Mouse (Mus musculus): ENCODE measurements around the gene Vmn2r25. TPM values are rescaled to one million over a fixed set of nuclear protein-coding genes. Genes with fewer than 3 reads are reported as not detected.
"Not testable (repeated sequence)": the region's sequence is repeated elsewhere in the genome, so short reads cannot be mapped to it uniquely, and the experiment has no call there.

The Vmn2r25 gene
- total RNA-seq (2021) = not detected
- long read RNA-seq, experiment 1 = 0 reads
- long read RNA-seq, experiment 2 = 0 reads

- not testable (repeated sequence) for DNase-seq
These were observed at the start of gene Vmn2r25 for GRCm38 (mm10) chr6:123853363-123853762. Vmn2r25 (minus strand) TSS chr6:123853463.

- DNase-seq = no peak
These were observed 33.3 kb downstream of the Vmn2r25 start for GRCm38 (mm10) chr6:123819951-123820350.

DNA sequence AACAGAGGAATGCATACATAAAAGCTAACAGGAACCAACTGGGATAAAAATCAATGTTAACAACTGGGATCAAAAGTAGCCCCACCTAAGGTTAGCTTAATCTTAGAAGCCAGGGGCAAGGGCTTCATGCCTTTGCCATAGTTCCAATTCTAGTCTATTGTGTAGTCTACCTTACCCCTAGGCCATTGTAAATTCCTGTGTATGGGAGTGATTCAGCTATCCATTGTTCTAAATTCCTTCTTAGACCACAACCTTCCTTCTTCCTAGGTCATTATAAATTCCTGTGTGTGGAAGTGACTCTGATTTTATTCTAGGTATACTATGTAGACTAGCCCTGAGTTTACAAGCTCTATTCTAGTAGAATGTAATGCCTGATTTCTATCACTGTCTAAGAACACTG, 43.0 kb downstream of the Vmn2r25 start:
- not testable (repeated sequence) for DNase-seq

- no peak for DNase-seq
These were observed 59.5 kb downstream of the Vmn2r25 start for GRCm38 (mm10) chr6:123793746-123794145.

DNA sequence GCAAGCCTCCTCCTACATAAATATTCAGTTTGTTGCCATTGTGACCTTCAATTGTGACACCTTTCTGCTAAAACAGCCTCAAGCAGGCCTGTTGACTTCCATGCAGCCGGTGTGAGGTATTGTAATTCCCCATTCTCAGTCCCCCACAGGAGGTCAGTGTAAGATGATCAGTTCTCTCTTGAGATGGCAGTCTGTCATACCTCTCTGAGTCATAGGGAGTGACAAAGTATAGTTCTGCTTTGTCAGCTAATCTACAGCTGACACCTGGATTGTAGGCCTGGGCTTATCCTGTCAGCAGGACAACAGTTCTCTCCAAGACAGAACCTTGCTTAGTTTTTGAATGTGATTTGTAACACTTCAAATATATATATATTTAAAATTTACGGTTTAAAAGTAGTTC, 68.4 kb downstream of the Vmn2r25 start:
- DNase-seq = no peak

- no peak for DNase-seq
These were observed 74.7 kb downstream of the Vmn2r25 start, which contains the start of gene Vmn2r24 for GRCm38 (mm10) chr6:123778579-123778978. Vmn2r24 (plus strand) TSS chr6:123778879.

Other genes with a start within 250 kb of the Vmn2r25 start
- not detected for gene Vmn2r22, start 202.7 kb downstream of the Vmn2r25 start, total RNA-seq (2021)
- gene Vmn2r23, start 150.8 kb downstream of the Vmn2r25 start, total RNA-seq (2021) = not detected
- not detected for gene Vmn2r24, start 74.6 kb downstream of the Vmn2r25 start, total RNA-seq (2021)
- gene Vmn2r26, start 171.1 kb upstream of the Vmn2r25 start, total RNA-seq (2021) = not detected

Data from adrenal gland, postnatal 36 days (tissue).